Mouse (Mus musculus): Measurements from ENCODE around the gene Mog. TPM values are rescaled to one million over a fixed set of nuclear protein-coding genes. Genes with fewer than 3 reads are reported as not detected.
"Not testable (repeated sequence)": the region's sequence is repeated elsewhere in the genome, so short reads cannot be mapped to it uniquely, and the experiment has no call there.

Gene Mog
- total RNA-seq, 4 experiments from 2014 or later, result not detected

DNA sequence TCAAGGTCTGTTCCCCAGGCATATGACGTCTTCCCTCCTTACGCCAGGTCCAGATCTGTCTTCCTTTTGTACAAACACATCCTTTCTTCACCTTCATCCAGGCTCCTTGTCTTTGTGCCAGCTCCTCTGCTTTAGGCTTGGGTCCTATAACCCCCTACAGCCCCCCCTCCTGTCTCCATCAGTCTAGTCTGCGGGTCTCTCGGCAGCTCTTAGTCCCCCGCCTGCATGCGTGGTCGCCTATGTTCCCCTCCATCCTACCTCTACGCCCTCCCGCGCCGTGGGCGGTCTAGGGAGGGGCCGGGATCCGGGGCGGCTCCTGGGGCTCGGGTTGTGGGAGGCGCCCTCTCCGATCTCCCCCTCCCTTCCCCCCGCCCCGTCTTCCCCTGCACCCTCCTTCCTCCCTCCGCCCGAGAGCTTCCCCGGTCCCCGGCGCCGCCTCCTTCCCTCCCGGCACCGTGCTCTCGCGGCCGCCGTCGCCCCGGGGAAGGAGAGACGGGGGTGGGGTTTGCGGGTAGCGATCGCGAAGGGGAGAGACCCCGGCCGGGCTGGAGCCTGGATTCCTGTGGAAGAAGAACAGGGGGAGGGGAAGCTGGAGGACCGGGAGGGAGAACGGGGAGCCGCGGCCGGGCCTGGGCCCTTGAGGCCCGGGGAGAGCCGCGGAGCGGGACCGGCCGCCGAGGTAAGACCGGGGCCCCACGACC, 22.6 kb upstream of the Mog start, which contains the start of gene Gabbr1:
Gene Gabbr1 (plus strand): TSS at position 356 of the 701 bp plus-strand sequence.
- DNase-seq (ENCODE audit: low spot score in 2 of 2), result peak; percentile 36 to 43

DNA sequence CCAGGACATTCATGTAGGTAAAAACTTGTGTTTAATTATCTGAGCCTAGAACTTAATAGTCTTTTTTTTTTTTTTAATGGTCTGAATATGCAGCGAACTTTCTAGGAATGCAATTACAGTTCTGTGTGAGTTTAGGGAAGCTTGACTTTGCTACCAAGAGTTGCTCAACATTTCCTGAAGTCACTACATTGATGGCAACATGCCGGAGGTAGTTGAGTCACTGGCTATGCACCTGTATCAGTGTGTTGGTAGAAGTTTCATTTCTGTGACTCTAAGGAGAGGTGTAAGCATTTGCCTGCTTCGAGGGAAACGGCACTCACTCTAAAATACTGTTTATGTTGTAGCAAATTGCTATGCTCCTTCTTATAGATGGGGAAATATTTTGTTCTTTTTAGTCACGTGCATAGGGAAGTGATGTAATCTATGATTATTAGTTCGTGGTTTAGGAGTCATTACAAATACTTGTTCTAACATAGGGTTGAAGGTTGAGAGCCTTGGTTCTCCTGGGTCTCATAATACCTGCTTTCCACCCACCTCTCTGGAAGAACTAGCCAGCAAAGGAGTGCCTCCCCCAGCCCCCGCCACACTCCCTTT, 21.6 kb upstream of the Mog start:
- DNase-seq (ENCODE audit: low spot score in 2 of 2), result no peak

DNA sequence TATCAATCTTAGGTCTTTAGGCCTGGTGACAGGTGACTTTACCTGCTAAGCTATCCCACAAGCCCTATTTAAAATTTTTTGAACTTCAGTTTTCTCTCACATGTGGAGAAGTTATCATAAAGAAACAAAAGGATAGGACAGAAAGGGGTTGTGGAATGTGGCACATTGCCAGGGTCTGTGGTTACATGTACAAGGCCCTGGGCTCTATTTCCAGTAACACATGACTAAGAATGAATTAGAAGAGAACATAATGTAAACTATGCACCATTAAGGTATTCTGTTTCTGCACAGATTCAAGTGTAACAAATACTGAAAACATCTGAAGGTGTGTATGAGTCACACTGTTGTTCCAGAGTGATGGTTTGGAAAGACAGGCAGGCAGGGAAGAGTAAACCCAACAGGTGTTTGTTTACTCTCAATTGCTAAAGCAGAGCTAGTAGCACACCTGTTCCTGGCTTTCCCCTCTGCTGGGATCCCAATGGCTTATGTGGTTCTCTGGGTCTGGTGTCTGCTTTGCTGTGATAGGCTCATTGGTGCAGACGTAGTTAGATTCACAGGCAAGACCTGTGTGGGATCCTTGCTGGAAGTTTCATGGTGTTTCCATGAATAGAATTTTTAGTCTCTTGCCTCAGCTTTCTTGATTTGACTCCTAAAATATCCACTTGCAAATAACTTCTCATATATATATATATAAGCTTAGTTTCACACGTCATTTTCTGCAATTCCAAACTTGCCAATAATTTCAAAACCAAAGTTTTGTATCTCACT, 16.1 kb upstream of the Mog start:
- DNase-seq (ENCODE audit: low spot score in 2 of 2), result no peak

DNA sequence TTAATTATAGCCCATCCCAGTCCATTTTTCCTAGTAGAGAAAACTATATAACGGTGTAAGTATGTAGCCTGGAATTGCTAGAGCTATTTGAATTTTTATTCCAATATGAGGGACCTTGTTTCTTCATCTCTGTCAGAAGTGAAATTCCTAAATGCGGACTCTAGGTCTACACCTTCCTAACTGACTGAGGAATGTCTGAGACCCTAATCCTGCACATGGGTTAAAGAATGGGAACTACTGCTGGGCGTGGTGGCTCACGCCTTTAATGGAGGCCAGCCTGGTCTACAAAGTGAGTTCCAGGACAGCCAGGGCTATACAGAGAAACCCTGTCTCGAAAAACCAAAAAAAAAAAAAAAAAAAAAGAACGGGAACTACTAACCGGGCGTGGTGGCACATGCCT, 6.0 kb upstream of the Mog start:
- DNase-seq (ENCODE audit: low spot score in 2 of 2), result no peak

DNA sequence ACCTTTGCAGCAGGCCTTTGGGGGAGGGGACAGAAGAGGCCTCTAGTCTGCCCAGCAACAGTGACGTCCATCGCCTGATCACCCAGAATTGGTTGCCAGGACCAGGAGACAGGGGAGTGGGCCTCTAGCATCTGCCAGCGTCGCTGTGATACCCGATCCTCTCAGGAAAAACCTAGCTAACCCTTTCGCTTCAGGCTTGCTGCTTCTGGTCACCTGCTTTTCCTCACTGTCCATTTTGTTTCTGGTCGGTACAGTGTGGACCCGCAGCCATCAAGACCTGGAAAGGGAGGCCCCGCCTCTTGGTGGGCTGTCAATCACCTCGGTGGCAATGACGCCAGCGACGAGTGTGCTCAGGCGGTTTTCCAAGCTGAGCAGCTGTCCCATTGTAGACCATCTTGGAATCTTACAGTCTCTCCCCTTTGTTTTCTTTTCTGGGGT, 5.5 kb upstream of the Mog start:
- peak; percentile 57 to 62 for DNase-seq (ENCODE audit: low spot score in 2 of 2)

DNA sequence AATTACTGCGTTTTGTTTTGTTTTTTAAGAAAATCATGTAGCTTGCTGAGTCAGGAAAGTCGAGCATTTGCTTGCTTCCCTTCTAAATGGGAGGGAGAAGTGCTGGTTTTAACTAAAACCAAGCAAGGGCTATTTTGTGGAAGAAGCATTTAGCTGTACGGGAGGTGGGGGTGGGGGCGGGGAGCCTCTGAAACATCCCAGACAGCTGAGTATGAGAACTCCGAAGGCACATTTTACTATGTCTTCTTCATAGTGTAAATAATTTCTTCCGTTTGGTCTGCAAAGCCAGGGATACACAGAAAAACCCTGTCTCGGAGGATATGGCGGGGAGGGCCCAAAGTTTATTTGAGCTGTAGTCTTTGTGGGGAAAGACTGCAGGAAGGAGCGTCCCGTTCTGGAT, 5.0 kb upstream of the Mog start:
- DNase-seq (ENCODE audit: low spot score in 2 of 2), result no peak

DNA sequence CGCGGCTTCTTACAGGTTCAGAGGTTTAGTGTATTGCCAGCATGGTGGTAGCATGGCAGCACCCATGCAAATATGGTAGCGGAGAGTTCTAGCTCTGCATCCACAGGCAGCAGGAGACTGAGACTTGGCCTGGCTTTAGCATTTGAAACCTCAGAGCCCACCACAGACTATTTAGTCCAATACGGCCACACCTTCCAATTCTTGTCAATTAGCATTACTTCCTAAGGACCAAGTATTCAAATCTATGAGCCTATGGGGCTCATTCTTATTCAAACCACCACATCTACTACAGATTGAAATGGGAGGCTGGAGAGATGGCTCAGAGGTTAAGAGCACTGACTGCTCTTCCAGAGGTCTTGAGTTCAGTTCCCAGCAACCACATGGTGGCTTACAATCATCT, 4.3 kb upstream of the Mog start:
- no peak for DNase-seq (ENCODE audit: low spot score in 2 of 2)

DNA sequence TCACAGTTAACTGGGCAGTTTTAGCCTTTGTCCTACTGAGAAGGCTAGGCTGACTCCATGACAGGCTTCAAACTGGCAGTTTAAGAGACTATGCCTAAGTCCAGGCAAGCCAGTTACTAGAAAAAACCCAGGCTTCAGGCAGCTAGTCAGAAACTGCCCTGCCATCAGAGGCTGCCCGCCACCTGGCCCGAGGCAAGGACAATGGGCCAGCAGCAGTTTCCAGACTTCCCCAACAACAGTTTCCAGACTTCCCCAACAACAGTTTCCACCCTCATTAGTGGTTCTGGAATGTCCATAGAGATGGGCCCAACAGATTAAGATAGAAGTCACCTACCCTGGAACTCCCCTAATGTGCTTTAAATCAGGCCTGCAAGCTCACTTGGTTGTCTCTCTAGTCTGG, 3.2 kb upstream of the Mog start:
- no peak for DNase-seq (ENCODE audit: low spot score in 2 of 2)

DNA sequence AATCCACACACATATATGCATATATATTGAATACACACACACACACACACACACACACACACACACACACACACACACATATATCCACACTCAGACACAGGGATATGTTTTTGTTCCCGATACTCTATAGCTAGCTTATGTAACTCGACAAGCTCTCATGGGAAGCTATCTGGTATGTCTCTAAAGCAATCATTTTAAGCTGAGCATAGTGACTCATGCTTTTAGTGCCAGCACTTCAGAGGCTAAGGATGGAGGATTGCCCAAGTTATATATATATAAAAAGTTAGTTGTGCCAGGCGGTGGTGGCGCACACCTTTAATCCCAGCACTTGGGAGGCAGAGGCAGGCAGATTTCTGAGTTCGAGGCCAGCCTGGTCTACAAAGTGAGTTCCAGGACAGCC, 4.0 kb downstream of the Mog start:
- DNase-seq (ENCODE audit: low spot score in 2 of 2), result not testable (repeated sequence)

DNA sequence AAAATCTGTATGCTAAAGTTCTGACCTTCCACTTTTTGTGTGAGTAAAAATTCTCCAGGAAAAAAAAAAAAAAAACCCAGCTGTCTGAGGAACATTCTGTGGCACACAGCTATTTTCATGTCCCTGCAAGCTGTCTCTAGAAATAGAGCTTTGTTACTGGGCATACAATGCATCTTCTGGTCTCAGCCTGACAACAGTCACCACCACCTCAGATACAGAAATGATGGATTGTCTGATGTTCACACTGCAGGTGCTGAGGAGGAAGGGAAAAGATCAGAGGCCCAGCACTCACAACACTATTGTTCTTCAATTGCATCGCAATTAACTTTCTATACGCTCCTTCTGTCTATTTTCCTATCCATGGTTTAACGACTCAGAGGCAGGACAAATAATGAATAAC, 4.9 kb downstream of the Mog start:
- DNase-seq (ENCODE audit: low spot score in 2 of 2), result no peak

DNA sequence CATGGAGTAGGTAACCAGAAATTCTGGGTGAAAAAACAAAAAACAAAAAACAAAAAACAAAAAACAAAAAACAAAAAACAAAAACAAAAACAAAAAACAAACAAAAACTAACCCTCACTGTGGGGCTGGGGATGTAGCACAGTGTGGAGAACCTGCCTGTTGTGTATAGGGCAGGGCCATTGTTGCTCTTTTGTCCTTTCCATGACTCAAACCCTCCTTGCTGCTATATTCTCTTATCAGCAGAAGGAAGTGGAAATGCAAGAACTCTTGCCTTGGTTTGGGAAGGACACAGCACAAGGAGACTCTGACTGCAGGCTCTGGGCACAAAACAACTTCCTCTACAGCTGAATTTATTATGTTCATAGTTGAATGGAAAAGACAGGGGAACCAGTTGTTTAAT, 6.9 kb downstream of the Mog start:
- DNase-seq (ENCODE audit: low spot score in 2 of 2), result no peak

DNA sequence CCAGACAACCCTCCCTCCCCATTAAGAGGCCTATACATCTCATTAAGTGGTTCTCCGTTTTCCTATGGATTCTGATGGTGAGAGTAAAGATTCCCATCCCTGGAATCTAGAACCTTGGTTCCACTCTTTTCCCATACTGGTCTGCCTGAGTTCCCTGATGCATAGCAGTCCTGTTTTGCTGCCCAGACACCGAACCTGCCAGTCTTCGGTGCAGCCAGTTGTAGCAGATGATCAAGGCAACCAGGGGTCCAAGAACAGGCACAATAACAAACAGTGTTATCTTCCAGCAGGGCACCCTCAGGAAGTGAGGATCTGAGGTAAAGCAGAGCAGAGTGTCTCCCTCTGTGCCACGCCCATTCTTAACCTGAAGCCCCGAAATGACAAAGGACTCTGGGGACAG, 11.1 kb downstream of the Mog start:
- no peak for DNase-seq (ENCODE audit: low spot score in 2 of 2)

DNA sequence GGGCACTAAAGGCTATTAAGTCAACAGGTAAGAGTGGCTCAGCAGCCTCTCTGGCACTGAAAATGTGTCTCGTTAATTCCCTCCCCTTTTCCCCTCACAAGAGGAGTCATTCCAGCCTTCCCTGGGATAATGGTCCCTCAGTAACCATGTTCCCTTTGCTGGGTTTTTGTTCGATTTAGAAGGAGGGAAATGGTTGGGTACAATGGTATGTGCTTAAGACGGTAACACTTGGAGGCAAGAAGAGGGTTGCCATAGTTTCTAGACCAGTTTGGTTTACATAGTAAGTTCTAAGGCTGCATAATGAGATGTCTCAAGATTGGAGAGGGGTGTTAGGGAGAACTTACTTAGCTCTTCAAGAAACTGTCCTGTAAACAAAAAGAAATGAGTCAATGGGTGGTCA, 11.5 kb downstream of the Mog start:
- DNase-seq (ENCODE audit: low spot score in 2 of 2), result no peak

DNA sequence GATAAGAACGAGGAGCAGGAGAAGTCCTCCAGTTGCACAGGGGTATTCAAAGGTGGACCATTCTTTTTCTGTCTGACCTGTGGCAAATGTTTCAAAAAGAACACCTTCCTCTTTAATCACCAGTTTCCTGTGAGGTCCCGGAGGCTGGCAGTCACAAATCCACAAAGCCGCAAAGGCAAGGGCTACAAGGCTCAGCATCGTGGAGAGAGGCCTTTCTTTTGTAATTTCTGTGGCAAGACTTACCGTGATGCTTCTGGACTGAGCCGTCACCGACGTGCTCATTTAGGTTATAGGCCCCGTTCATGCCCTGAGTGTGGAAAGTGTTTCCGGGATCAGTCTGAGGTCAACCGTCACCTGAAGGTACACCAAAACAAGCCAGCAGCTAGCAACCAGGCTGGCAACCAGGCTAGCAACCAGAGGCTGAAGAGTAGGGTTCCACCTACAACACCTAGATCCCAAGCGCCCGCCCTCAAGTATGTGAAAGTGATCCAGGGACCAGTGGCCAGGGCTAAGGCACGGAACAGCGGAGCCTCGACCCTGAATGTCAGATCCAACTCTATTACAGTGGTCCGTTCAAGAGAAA, 13.6 kb downstream of the Mog start:
- no peak for DNase-seq (ENCODE audit: low spot score in 2 of 2)

DNA sequence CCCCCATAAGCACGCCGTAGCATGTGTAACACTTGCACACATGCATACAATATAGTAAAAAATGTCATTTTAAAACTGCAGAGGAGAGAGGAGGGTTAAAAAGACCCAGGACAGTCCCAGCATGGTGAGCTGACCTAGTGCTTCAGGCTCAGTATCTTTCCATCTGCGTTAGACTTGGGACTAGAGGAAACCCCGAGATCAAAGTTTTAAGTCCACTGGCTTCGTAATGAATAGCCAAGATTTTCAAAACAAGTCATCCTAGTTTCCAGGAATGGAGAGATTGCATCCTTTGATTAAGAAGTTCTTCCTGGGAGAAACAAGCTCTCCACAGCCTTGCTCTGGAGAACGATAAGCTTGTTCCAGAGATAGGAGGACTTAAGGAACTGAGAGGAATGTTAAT, 15.0 kb downstream of the Mog start:
- DNase-seq (ENCODE audit: low spot score in 2 of 2), result no peak

DNA sequence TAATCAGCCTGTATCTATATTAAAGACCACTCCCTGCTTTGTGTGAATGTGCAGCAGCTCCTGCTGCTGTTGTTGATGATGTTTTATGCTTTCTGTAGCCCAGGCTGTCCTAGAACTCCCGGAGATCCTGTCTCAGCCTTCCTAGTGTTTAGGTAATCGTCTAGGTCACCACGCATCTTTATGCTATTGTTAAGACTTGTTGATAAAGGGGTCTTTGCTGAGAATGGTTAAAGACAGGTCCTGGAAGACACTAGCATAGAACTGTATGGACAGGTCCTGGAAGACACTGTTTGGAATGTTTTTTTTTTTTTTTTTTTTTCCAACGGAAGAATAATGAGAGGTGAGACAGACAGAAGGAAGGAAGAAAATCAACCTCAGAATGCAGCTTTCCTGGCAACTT, 19.8 kb downstream of the Mog start:
- no peak for DNase-seq (ENCODE audit: low spot score in 2 of 2)

DNA sequence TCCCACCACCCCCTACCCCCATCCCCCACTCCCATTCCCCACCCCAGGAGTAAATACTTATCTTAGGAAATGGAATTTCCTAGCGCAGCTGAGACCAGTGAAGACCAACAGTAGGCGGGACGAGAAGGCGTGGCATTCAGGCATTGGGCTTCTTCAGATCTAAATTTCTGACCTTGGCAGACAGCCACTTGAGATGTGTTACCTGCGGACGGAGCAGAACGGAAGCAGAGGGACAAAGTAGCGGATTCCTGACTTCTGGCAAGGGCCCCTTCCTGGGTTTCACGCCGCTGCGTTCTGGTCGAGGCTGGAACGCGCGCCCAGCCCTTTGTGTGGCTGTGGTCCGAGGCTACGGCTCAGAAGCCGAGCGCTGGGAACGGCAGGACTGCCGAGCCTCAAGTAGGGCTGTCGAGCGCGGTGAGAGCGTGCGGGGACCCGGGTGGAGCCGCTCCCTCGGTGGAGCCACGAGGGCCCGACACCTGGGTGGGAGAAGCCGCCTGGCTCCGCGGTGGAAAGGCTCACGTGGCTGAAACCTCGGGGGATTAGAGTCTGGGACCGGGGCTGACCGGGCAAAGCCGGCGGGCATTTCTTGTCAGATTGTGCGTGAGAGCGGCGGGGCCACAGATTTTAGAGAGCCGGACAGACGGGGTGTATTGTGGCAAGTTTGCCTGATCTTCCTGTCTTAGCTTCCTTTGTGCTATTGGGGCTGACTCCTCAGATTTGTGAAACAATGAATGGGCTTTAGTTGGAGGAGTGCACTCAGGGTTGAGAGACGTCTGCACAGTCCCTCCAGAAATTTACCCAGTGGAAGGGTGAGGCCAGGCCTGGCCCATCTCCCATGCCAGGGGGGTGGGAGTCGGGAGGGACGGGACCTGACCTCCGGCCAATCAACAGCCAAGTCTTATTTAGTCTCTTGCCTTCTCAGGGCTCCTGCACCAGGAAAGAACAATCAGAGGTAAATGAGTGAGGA, 20.6 kb downstream of the Mog start:
- DNase-seq (ENCODE audit: low spot score in 2 of 2), result no peak

DNA sequence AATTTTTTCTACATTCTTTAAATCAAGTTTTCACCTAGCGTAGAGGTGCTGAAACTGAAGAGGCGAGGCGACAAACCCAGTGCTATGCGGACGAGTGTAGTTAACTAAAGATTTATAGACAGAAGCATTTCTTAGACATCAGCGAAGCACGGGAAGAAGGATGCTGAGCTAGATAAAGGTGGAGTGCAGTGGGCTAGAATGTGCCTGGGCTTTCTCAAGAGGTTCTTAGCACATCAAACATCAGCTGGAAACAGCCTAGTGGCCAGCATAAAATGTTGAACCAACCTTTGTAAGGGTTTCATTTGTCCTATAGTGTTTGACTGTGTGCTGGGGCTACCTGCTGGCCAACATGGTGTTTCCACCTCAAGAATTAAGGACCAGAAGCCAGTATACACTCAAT, 22.3 kb downstream of the Mog start, which contains the start of gene Zfp57:
Gene Zfp57 (plus strand): TSS at position 301 of the 400 bp plus-strand sequence.
- no peak for DNase-seq (ENCODE audit: low spot score in 2 of 2)

DNA sequence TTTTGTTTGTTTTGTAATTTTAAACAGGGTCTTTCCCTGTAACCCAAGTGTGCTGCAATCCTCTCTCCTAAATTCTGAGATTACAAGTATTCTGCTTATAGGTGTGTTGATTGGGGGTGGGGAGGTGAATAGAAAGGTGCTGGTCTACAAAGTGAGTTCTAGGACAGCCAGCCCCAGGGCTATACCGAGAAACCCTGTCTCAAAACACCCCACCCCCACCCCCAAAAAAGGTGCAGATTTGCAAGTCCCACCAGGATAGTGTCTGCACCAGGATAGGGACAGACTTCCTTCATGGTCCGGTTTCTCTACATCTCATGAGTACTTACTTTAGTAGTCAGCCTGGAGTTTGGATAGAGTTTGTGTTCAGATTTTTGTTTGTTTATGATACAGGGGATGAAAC, 24.7 kb downstream of the Mog start:
- no peak for DNase-seq (ENCODE audit: low spot score in 2 of 2)

DNA sequence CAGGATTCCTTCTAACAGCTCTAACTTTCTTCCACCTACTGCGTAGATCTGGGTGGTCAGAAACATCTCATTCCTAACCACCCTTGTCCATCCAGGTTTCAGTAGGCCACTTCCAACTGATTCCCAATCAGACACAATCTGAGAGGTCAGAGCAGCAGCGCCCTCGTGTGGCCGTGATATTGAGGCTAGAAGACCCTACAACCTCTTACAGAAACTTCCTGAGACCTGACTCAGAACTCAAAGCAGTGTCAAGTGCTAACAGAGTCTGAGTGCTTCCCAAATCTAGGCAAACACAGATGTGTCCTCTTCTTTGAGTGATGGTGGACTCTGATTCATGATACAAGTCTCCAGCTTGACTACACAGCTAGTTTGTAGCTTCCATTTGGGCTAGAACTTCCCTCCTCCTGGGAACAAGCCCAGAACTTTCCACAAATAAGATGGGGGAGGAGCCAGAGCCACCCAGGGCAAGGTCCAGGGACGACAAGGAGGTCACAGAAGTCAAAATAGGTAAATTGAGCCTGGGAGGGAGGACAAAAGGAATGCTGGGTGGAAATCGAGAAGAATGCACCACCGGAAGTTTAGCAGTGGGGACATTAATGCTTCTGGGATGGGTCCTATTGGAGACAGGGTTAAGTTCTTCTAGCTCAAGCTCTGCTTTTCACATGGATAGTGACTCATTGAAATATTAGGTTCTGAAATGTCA, 26.0 kb downstream of the Mog start:
- DNase-seq (ENCODE audit: low spot score in 2 of 2), result peak; percentile 44 to 49

All from gastrocnemius, adult 8-10 months (tissue).